Comparison of ENCODE assay signal across 18 mouse cellular contexts in genomic region chr2:70806020-70806419, GRCm38 (mm10).
"Had no signal": no experiment of that assay in that cellular context is flagged by ENCODE, and none has a peak within 500 bp of the region (broad histone marks: within the 10 kb centered on the region; RNA-seq: fewer than 3 reads in every experiment).

No protein-coding gene starts in this region.

- H3K9me3 ChIP-seq: neural tube, embryonic 13.5 days; neural tube, embryonic 15.5 days; stomach, embryonic 15.5 days had no signal

- DNase-seq: lung, adult 18-20 months; lung, embryonic 14.5 days; lung, postnatal 10 days; lung, postnatal 4 days; midbrain, embryonic 14.5 days; retina, postnatal 1 day; right cerebral cortex, adult 18-20 months; right cerebral cortex, postnatal 25 days; right cerebral cortex, postnatal 4 days; thymus, adult 2 months; thymus, postnatal 36 days had no signal

- H3K27ac ChIP-seq: midbrain, embryonic 10.5 days; neural tube, embryonic 13.5 days; neural tube, embryonic 15.5 days; stomach, embryonic 15.5 days; stomach, postnatal 0 days had no signal

- H3K27me3 ChIP-seq: neural tube, embryonic 13.5 days; neural tube, embryonic 15.5 days; stomach, embryonic 15.5 days had no signal

- H3K36me3 ChIP-seq: neural tube, embryonic 15.5 days; stomach, embryonic 15.5 days had no signal

- H3K4me2 ChIP-seq: lung, embryonic 14.5 days; neural tube, embryonic 13.5 days; neural tube, embryonic 15.5 days; stomach, embryonic 15.5 days had no signal

- H3K9ac ChIP-seq: lung, embryonic 14.5 days; neural tube, embryonic 13.5 days; neural tube, embryonic 15.5 days; stomach, embryonic 15.5 days had no signal

- ATAC-seq: midbrain, embryonic 16.5 days had no signal

- H3K4me3 ChIP-seq: midbrain, embryonic 10.5 days; myocyte; neural tube, embryonic 13.5 days; neural tube, embryonic 15.5 days; stomach, embryonic 15.5 days had no signal
